Mouse (Mus musculus) hindbrain, postnatal 0 days (tissue): ENCODE measurements at regions not wholly inside any gene's neighbourhood (a gene's known extent, or its start where the extent isn't known, plus 50 kb on each side); places are given as distances from the start of the nearest gene placed in this dataset.
A peak's percentile ranks its signal among the peaks of the same experiment; 100 is the strongest.

ENCODE experiments used
- ATAC-seq: fragments of 200-750 bp; cut with Nextera tagmentation; 2 replicates; pipeline ENCODE4 v1.8.0; 2017; ENCODE audit warnings: mild to moderate bottlenecking, moderate TSS enrichment, moderate library complexity
- DNase-seq: peaks from one replicate; pipeline ENCODE4 v3.0.0-alpha.2; 2015; ENCODE audit warnings: low spot score
- H3K27ac ChIP-seq: fragments of 300-500 bp; sonication (generic); 2 replicates; pipeline ENCODE4 v1.5.1; 2014; ENCODE audit warnings: mild to moderate bottlenecking
- H3K27me3 ChIP-seq: fragments of 300-500 bp; sonication (generic); 2 replicates; pipeline ENCODE4 v1.6.1; 2014; ENCODE audit warnings: low read length, mixed read lengths; ENCODE audit not compliant: insufficient read depth
- H3K36me3 ChIP-seq: fragments of 300-500 bp; sonication (generic); 2 replicates; pipeline ENCODE4 v1.6.1; 2014; ENCODE audit warnings: low read length, mixed read lengths; ENCODE audit not compliant: insufficient read depth
- H3K4me1 ChIP-seq: fragments of 300-500 bp; sonication (generic); 2 replicates; pipeline ENCODE4 v1.6.1; 2014; ENCODE audit warnings: antibody characterized with exemption, low read length, mixed read lengths; ENCODE audit not compliant: insufficient read depth
- H3K4me2 ChIP-seq: fragments of 300-500 bp; sonication (generic); 2 replicates; pipeline ENCODE4 v1.6.1; 2014; ENCODE audit warnings: low read depth, mild to moderate bottlenecking, low read length, moderate library complexity, mixed read lengths
- H3K4me3 ChIP-seq: fragments of 300-500 bp; sonication (generic); 2 replicates; pipeline ENCODE4 v1.5.1; 2014; ENCODE audit warnings: low read length
- H3K9ac ChIP-seq: fragments of 300-500 bp; sonication (generic); replicated peaks from 2 replicates; pipeline ENCODE4 v1.6.1; 2014; ENCODE audit warnings: mild to moderate bottlenecking, low read length, moderate library complexity, mixed read lengths
- H3K9me3 ChIP-seq: fragments of 300-500 bp; sonication (generic); 2 replicates; pipeline ENCODE4 v1.6.1; 2016; ENCODE audit warnings: low read length, mixed read lengths
- CTCF ChIP-seq: IDR thresholded peaks from 2 replicates; pipeline ENCODE4 v1.5.1; 2016; ENCODE audit warnings: antibody characterized with exemption, control low read depth, low read depth
- WGBS: fragments of 180-500 bp; shearing (Covaris S2); extraction: QIAGEN DNeasy Blood & Tissue Kit; methylation state at CpG from one replicate; pipeline ENCODE4 v1.1.7; 2014; 5-methylcytosine and 5-hydroxymethylcytosine counted together

GRCm38 (mm10) chrX:12924705-12925644, 146.3 kb upstream of the Usp9x start:
- no peaks in the 10 kb centered on the region for H3K36me3 ChIP-seq
- ATAC-seq (no peak), DNase-seq (no peak)
- no peak overlapping the region for H3K9ac ChIP-seq
- WGBS, result 67% methylated on average over 10 of the region's 10 CpGs
- H3K4me3 ChIP-seq, result no peak overlapping the region
- no peaks in the 10 kb centered on the region for H3K4me1 ChIP-seq
- H3K27ac ChIP-seq, result no peak overlapping the region
- H3K4me2 ChIP-seq, result no peak overlapping the region
- TF ChIP-seq CTCF, result no peak
- no peaks in the 10 kb centered on the region for H3K27me3 ChIP-seq
- no peaks in the 10 kb centered on the region for H3K9me3 ChIP-seq

- Histone ChIP-seq H3K9ac (no peak overlapping the region), H3K4me2 (no peak overlapping the region), H3K4me1 (no peaks in the 10 kb centered on the region), H3K27me3 (no peaks in the 10 kb centered on the region), H3K36me3 (no peaks in the 10 kb centered on the region), H3K4me3 (no peak overlapping the region), H3K9me3 (no peaks in the 10 kb centered on the region), H3K27ac (no peak overlapping the region)
- TF ChIP-seq CTCF, result peak; percentile 18; the same call in 1 of the 2 replicates
- ATAC-seq (no peak), DNase-seq (no peak)
- 25% methylated on average over 3 of the region's 3 CpGs for WGBS
Measured at GRCm38 (mm10) chrX:12919576-12919975, 151.7 kb upstream of the Usp9x start.

- no peak; the same call in 1 of the 2 replicates for TF ChIP-seq CTCF
- H3K36me3 ChIP-seq, result no peaks in the 10 kb centered on the region
- H3K4me2 ChIP-seq, result peak overlapping the region; percentile 38
- no peak overlapping the region for H3K27ac ChIP-seq
- no peak overlapping the region for H3K4me3 ChIP-seq
- no peaks in the 10 kb centered on the region for H3K27me3 ChIP-seq
- no peak overlapping the region for H3K9ac ChIP-seq
- H3K4me1 ChIP-seq, result no peaks in the 10 kb centered on the region
- no peaks in the 10 kb centered on the region for H3K9me3 ChIP-seq
- ATAC-seq (peak; percentile 55; the same call in 1 of the 2 replicates), DNase-seq (peak; percentile 40)
- 46% methylated on average over 13 of the region's 13 CpGs for WGBS
Measured at GRCm38 (mm10) chrX:12917105-12917504, 154.2 kb upstream of the Usp9x start.

DNA sequence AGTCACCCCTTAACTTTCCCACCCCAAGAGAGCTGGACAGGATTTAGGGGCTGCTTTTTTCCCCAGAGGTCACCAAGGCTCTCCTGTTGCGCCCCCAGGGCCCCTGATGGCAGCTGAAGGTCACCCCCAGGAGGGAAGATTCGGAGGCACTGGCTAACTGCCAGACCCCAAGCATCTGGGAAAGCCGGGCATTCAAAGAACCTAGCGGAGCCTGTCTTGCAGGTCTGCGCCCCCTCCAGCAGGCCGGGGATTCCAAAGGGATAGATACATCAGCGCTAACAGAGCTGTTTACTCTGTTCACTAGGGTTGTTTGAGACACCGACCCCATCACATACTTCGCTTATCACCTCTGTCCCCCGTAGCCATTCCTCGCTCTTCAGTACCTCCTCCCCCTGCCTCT, 154.6 kb upstream of the Usp9x start:
- no peaks in the 10 kb centered on the region for H3K9me3 ChIP-seq
- WGBS, result 37% methylated on average over 11 of the region's 11 CpGs
- no peak overlapping the region for H3K27ac ChIP-seq
- H3K36me3 ChIP-seq, result no peaks in the 10 kb centered on the region
- no peaks in the 10 kb centered on the region for H3K4me1 ChIP-seq
- no peak for ATAC-seq
- no peaks in the 10 kb centered on the region for H3K27me3 ChIP-seq
- H3K9ac ChIP-seq, result no peak overlapping the region
- H3K4me3 ChIP-seq, result no peak overlapping the region
- peak overlapping the region; percentile 38 for H3K4me2 ChIP-seq
- TF ChIP-seq CTCF, result no peak
- no peak for DNase-seq

- TF ChIP-seq CTCF, result no peak
- Histone ChIP-seq H3K9me3 (no peaks in the 10 kb centered on the region), H3K36me3 (no peaks in the 10 kb centered on the region), H3K9ac (no peak overlapping the region), H3K27ac (no peak overlapping the region), H3K4me2 (no peak overlapping the region), H3K27me3 (no peaks in the 10 kb centered on the region), H3K4me3 (no peak overlapping the region), H3K4me1 (no peaks in the 10 kb centered on the region)
- DNase-seq (no peak), ATAC-seq (no peak)
- WGBS, result 58% methylated on average over 7 of the region's 7 CpGs
Measured at GRCm38 (mm10) chrX:12900256-12900655, 138.4 kb upstream of the Med14 start.

DNA sequence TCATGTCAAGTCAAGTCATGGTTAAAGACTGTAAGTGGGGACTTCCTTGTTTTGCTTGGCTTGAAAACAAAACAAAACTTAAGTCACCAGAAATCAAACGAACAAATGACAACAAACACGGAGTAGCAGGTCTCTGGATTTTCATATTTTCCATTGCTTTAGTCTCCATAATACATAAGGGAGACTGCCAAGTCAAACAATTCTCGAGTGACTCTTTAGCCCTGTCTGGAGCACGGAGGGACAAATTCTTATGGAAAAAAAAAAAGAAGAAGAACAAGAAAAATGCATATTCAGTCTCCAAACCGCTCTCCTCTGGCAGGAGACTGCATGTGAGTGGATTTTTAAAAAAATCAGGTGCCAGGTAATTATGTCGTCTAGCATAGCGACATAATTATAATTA, 129.6 kb upstream of the Med14 start:
- TF ChIP-seq CTCF, result no peak
- Histone ChIP-seq H3K27me3 (no peaks in the 10 kb centered on the region), H3K4me1 (no peaks in the 10 kb centered on the region), H3K4me2 (no peak overlapping the region), H3K36me3 (no peaks in the 10 kb centered on the region), H3K9ac (no peak overlapping the region), H3K9me3 (no peaks in the 10 kb centered on the region), H3K27ac (no peak overlapping the region), H3K4me3 (no peak overlapping the region)
- no peak for ATAC-seq
- WGBS, result 70% methylated on average over 7 of the region's 7 CpGs
- DNase-seq, result no peak

DNA sequence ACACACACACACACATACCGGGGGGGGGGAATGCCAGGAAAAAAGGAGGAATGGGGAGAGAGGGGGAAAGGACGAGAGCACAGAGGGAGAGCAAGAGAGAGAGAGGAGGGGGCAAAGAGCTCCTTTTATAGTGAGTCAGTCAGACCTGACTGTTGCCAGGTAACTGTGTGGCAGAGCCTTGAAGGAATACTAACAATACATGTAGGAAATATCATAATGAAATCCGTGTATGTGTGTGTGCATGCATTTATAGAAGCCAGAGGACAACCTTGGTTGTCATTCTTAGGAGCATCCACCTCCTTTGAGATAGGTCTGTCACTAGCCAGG, 127.6 kb upstream of the Med14 start:
- Histone ChIP-seq H3K9me3 (no peaks in the 10 kb centered on the region), H3K4me2 (no peak overlapping the region), H3K36me3 (no peaks in the 10 kb centered on the region), H3K4me1 (no peaks in the 10 kb centered on the region), H3K9ac (no peak overlapping the region), H3K4me3 (no peak overlapping the region), H3K27ac (peak overlapping the region; percentile 11), H3K27me3 (no peaks in the 10 kb centered on the region)
- TF ChIP-seq CTCF, result no peak
- 37% methylated on average over 3 of the region's 3 CpGs for WGBS
- DNase-seq (peak; percentile 16), ATAC-seq (peak; percentile 65)
